Mouse (Mus musculus): Measurements from ENCODE around the gene Erc1. TPM values are rescaled to one million over a fixed set of nuclear protein-coding genes. Genes with fewer than 3 reads are reported as not detected.

Erc1 gene
- total RNA-seq, 1 experiment from 2014 or later = 15.0 TPM

DNA sequence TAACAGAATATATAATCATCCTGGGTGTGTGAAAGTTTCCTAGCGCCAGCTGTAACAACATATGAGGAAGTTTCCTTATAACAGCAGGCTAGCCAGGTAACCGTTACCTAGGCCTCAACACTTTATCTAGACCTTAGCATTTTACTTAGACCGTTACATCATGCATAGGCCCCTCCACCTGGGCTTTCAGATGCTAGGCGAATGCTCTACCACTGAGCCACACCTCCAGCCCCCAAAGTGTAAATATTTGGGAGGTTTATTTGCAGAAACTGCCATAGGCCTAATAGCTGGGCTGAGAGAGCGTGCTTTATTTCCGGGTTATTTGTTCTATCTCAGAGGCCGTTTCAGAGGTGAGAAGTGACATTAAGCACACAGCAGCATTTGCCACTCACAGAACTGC lies 289.1 kb downstream of the Erc1 start:
- no peak for ATAC-seq (ENCODE audit: extremely low read depth, insufficient number of reproducible peaks, low FRiP score, poor library complexity, severe bottlenecking)

DNA sequence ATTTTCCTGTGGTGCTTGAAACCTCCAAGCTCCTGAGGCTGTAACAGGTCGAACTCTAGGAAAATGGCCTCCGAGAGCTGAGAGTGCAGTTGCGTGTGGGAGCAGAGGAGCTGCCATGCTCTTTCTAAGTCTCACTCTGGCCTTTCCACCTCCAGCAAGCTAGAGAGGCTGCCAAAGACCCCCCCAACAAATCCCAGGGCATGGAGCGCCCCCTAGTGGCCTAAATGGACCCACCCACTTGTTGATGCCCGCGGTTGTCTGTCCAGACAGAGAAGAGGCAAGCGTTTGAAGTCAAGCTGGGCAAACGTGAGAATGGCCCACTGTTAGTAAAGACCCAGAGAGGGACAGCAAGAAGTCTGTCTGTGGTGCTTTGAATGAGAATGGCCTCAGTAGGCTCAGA lies 293.5 kb downstream of the Erc1 start:
- ATAC-seq (ENCODE audit: extremely low read depth, insufficient number of reproducible peaks, low FRiP score, poor library complexity, severe bottlenecking) = no peak

DNA sequence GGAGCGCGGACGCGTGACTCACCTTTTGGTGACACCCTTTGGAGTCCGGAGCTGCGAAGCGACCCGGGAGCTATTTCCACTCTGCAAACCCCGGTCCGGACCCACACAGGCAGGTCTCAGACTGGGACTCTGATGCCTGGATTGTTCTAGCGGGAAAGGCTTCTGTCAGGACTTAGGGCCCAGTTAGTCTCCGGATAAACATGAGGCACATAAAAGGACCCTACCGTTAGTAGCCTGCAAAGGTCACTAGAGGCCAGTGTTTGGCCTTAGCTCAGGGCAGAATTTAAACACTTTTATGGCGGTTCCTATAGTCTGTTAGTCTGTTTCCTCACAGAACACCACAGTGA lies 303.5 kb downstream of the Erc1 start:
- ATAC-seq (ENCODE audit: extremely low read depth, insufficient number of reproducible peaks, low FRiP score, poor library complexity, severe bottlenecking) = no peak

DNA sequence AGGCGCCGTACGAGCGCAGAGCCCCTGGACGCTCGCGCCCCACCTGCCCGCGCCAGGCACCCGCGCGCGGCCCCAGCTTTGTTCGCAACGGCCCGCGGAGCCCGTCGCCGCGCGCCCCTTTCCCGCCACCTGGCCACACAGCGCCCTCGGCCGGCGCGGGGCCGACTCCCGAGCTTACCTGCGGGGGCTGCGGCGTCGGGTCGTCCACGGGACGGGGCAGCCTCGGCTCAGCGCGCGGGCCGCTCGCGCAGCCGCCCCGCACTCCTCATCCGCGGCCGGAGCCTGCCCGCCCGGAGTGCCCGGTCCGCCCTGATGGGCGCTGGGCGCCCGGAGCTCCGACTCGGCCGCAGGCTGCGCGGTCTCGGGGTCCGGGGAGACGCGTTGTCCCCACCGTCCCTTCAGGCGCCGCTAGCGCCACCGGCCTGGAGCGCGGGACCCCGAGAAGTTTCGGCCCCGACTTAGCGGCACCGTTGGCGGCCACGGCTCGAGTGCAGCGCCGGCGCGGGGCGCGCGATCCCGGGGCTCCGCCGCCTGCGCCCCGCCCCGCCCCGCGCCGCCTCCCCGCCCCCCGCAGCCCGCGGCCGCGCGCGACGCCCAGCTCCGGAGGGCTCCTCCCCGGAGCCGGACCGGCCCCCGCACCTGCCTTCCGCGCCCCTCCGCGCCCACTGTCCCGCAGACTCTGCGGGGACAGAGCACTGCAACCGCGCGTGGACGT lies 304.0 kb downstream of the Erc1 start, which contains the start of gene Wnt5b:
Wnt5b (minus strand) TSS at position 545 of the 715 bp plus-strand sequence.
- no peak for ATAC-seq (ENCODE audit: extremely low read depth, insufficient number of reproducible peaks, low FRiP score, poor library complexity, severe bottlenecking)

DNA sequence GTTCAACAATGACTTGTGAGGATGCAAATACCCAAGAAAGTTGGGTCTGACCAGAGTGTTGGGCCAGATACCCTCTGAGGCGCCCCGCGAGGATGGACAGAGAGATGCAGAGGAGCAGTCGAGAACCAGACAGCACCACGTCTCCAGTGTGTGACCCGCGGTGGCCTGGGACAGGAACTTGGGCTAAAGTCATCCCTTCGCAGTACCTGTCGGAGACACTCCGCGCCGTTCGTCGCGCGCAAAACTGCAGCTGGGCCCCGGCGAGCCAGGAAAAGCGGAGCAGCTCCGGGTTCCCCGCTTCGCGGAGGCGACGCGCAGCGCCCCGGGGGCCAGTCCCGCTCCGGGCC lies 304.5 kb downstream of the Erc1 start:
- ATAC-seq (ENCODE audit: extremely low read depth, insufficient number of reproducible peaks, low FRiP score, poor library complexity, severe bottlenecking) = no peak

DNA sequence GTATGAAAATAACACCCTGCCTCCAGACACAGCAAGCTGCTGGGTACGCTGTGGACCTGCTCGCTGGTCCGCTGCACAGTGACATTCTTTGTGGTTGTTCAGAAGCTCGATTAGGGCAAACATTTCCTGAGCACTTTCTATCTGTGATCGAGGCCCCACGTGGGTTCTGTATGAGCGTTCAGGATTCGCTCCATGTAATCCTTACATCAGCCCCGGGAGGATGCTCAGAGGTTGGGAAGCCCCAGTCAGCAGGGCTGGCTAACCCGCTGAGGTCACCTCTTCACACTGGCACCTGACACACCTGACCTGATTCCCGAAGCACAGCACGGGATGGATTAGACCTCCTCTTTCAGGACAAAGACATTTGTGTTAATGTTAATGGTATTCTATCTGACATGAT lies 312.1 kb downstream of the Erc1 start:
- no peak for ATAC-seq (ENCODE audit: extremely low read depth, insufficient number of reproducible peaks, low FRiP score, poor library complexity, severe bottlenecking)

DNA sequence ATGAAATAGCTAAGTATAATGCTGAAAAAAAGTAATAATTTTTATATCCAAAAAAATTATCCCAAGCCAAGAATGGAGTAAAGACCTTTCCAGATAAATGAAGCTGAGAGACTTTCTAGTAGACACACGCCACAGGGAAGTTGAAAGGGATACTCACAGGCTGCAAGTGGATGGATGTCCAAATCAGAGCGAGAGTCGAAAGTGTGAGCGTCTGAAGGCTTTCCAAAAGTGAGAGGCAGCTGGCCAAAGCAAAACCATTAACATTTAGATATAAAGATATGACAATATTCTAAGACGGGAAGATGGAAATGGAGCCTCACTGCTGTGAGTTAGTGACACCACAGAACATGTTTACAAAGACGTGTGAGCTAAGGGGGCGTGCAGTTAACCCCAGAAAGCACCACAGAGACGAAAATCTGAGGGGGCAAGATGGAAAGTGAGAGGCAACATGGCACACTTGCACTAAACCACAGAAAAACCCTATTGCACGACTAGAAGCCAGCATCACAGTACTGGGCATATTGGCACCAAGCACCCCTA lies 314.7 kb downstream of the Erc1 start:
- no peak for ATAC-seq (ENCODE audit: extremely low read depth, insufficient number of reproducible peaks, low FRiP score, poor library complexity, severe bottlenecking)

DNA sequence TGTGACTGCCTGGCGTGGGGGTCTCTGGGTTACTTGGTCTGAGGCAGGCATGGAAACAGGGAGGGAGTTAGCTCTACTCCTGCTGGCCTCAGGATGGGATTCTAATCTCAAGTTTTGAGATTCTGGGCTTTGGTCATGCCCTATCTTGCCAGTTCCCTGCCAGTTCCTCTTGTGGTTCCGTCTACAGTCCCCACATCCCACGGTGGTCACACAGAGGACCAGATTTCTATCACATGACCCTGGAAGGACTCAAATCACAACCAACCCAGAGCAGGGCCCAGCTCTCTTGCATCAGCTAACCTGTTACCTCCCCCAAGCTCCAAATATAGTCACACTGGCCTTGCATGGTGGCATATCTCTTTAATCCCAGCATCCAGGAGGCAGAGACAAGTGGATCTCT lies 318.3 kb downstream of the Erc1 start:
- no peak for ATAC-seq (ENCODE audit: extremely low read depth, insufficient number of reproducible peaks, low FRiP score, poor library complexity, severe bottlenecking)

DNA sequence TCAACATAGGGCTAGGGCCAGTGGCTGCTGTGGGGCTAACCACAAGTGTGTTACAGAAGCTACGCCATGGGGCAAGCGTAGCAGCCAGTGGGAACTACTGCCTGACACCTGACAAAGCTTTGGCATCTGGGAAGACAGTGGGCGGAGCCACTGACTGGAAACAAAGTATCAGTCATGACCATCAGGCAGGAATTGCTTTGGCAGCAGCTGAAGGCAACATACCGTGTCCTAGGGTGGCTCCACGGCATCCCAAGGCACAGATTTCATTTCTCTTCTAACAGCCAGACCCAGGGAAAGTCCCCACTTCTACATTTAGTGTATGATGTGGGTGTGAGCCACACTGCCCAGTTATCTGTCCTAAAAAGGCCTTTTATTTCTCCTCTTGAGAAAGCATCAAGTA lies 321.5 kb downstream of the Erc1 start:
- no peak for ATAC-seq (ENCODE audit: extremely low read depth, insufficient number of reproducible peaks, low FRiP score, poor library complexity, severe bottlenecking)

DNA sequence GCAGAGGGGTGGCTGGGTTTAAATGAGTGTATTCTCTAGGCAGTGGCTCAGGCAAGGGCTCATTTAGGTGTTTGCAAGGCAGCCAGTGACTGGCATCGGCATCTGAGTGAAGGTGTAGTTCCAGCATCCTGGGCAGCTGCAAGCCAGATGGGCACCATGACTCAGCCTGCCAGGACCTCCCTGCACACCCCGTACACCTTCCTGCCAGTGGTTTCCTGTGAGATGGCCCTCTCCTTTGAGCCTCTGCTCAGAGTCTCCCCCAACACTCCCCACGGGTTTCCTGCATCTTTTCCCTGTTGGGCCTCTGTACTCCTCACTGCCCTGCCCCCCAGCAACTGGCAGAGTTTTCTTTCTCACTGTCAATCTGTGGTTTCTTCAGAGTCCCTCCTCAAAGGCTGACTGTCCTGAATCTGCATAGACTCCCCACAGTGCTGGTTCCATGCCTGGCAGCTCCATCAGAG lies 326.0 kb downstream of the Erc1 start:
- 0 out of 2 replicates have a peak, but pooled peaks have one; percentile 9 for ATAC-seq (ENCODE audit: extremely low read depth, insufficient number of reproducible peaks, low FRiP score, poor library complexity, severe bottlenecking)

DNA sequence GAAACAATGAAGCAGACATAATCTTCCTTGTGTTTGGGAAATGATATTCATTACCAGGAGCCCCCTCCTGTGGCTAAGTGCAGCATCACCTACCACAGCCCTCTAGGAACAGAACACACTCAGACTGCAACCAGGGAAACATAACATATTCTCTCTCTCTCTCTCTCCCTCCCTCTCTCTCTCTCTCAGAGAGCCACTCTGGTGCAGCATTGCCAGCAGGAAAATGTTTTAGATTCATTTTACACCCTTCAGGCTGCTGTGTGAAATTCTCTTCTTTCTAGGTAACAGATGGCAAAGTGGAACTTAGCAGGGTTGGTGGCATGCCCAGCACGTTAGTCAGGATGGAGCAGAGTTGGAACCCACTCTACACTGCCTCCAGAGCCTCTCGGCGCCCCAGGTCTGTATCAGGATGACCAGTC lies 326.5 kb downstream of the Erc1 start:
- ATAC-seq (ENCODE audit: extremely low read depth, insufficient number of reproducible peaks, low FRiP score, poor library complexity, severe bottlenecking) = no peak

Other genes starting within 250 kb of the Erc1 start
- 36.0 and 36.3 TPM in 2 replicates for gene Rad52, start 54.5 kb upstream of the Erc1 start, total RNA-seq (2017)
- 257 and 330 TPM in 2 replicates for gene Wnk1, start 190.5 kb upstream of the Erc1 start, total RNA-seq (2017)
- gene Ninj2, start 245.2 kb upstream of the Erc1 start, total RNA-seq (2017) = not detected in 2 replicates

All from neutrophil, adult 5-6 weeks (primary cell).